13 mouse cellular contexts compared by ENCODE assay signal in the genomic region with DNA sequence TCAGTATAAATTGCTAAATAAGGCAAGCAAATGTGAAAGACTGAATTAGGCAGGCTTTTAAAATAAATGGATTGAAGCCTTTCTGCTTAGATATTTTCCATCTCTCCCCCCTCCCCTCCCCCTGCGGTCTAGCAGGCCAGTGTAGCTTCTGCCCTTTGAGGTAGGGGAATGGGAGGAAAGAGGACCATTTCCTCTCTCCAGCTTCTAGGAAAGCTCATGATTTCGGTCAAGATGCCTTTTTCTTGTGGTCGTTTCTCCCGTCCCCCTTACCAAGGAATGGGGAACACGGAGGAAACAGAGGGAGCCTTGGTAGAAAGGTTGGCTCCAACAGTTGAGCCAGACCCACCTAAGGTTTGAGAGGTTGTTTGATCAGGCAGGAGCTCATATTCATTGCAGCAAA. TPM values are rescaled to one million over a fixed set of nuclear protein-coding genes. Genes with fewer than 3 reads are reported as not detected.
A peak's percentile ranks its signal among the peaks of the same experiment; 100 is the strongest.
DNase-seq lines count a peak whose midpoint lies in the region; ATAC-seq and TF ChIP-seq lines count a peak whose summit lies in the region.
"Had no signal": no experiment of that assay in that cellular context is flagged by ENCODE, and none has a peak within 500 bp of the region (broad histone marks: within the 10 kb centered on the region; RNA-seq: fewer than 3 reads in every experiment).

No protein-coding gene starts in this region.

- H3K9me3 ChIP-seq in E14TG2a.4 (ENCODE audit: low read length), result no peaks in the 10 kb centered on the region
- H3K9me3 ChIP-seq in hindbrain, embryonic 13.5 days, result no peaks in the 10 kb centered on the region
- H3K9me3 ChIP-seq in midbrain, embryonic 15.5 days, result no peaks in the 10 kb centered on the region

- peak; percentile 57 to 65 for DNase-seq in cerebellum, postnatal 25 days
- DNase-seq in gastrocnemius, adult 8-10 months (ENCODE audit: low spot score in 2 of 2), result no peak
- no peak for DNase-seq in thymus, postnatal 10 days (ENCODE audit: low spot score in 2 of 2)
- no peak for DNase-seq in lung, adult 18-20 months
- no peak for DNase-seq in ovary, postnatal 10 days (ENCODE audit: low spot score)
- DNase-seq: heart, adult 2 months; kidney, adult 11 months had no signal

- peak overlapping the region; percentile 56 for H3K4me2 ChIP-seq in hindbrain, embryonic 13.5 days
- peak overlapping the region; percentile 57 for H3K4me2 ChIP-seq in midbrain, embryonic 15.5 days

- TF ChIP-seq CTCF in E14TG2a.4 (conservative IDR thresholded peaks at IDR 0.05; ENCODE audit: low read length), result no peak

- peak overlapping the region; percentile 96 for H3K27ac ChIP-seq in hindbrain, embryonic 13.5 days
- peak overlapping the region; percentile 96 for H3K27ac ChIP-seq in midbrain, embryonic 15.5 days
- H3K27ac ChIP-seq: heart, adult 2 months had no signal

- peak overlapping the region; percentile 65 for H3K9ac ChIP-seq in hindbrain, embryonic 13.5 days
- H3K9ac ChIP-seq in midbrain, embryonic 15.5 days, result no peak overlapping the region

- peaks cover 10% of the 10 kb centered on the region for H3K36me3 ChIP-seq in E14TG2a.4 (ENCODE audit: insufficient read depth, low read length)
- no peaks in the 10 kb centered on the region; the same call in 1 of the 2 replicates for H3K36me3 ChIP-seq in hindbrain, embryonic 13.5 days
- H3K36me3 ChIP-seq in midbrain, embryonic 15.5 days (replicated peaks), result no peaks in the 10 kb centered on the region

- no peak for ATAC-seq in hindbrain, embryonic 13.5 days (ENCODE audit: low FRiP score)
- ATAC-seq in midbrain, embryonic 15.5 days (replicated peaks), result no peak

- H3K27me3 ChIP-seq in E14TG2a.4 (ENCODE audit: insufficient read depth, low read length), result peaks cover 41% of the 10 kb centered on the region
- peaks cover 79% of the 10 kb centered on the region for H3K27me3 ChIP-seq in hindbrain, embryonic 13.5 days
- peaks cover 41% of the 10 kb centered on the region for H3K27me3 ChIP-seq in midbrain, embryonic 15.5 days (replicated peaks)

- H3K4me1 ChIP-seq in E14TG2a.4 (replicated peaks; ENCODE audit: low read depth, low read length), result peaks cover 70% of the 10 kb centered on the region
- peaks cover 23% of the 10 kb centered on the region for H3K4me1 ChIP-seq in hindbrain, embryonic 13.5 days (replicated peaks)
- H3K4me1 ChIP-seq in midbrain, embryonic 15.5 days, result peaks cover 14% of the 10 kb centered on the region

- 5% methylated on average over 5 of the region's 5 CpGs for WGBS in hindbrain, embryonic 13.5 days
- WGBS in midbrain, embryonic 15.5 days, result 10% methylated on average over 5 of the region's 5 CpGs

- peak overlapping the region; percentile 54 for H3K4me3 ChIP-seq in E14TG2a.4 (replicated peaks; ENCODE audit: low read length)
- H3K4me3 ChIP-seq in hindbrain, embryonic 13.5 days, result peak overlapping the region; percentile 58
- peak overlapping the region; percentile 48; the same call in 1 of the 2 replicates for H3K4me3 ChIP-seq in midbrain, embryonic 15.5 days
- H3K4me3 ChIP-seq: erythroblast, embryonic 14.5 days; heart, adult 2 months had no signal

RNA-seq across cellular contexts. Expression of a gene that starts 2.6 kb away (rescaled TPM):
- 9.3 and 13.7 TPM in 2 replicates for polyA plus RNA-seq in hindbrain, embryonic 13.5 days (2015; fragmentation: Nextera tagmentation; extraction: Ambion mirVana)
- polyA plus RNA-seq in midbrain, embryonic 15.5 days (2015; fragmentation: Nextera tagmentation; extraction: Ambion mirVana), result 9.6 and 9.9 TPM in 2 replicates
- total RNA-seq in gastrocnemius, adult 8-10 months (2022), result not detected
- total RNA-seq: heart, adult 2 months had no signal
- polyA plus RNA-seq: erythroblast, embryonic 14.5 days; liver, embryonic 16.5 days had no signal

RNA-seq across cellular contexts. Expression of a gene that starts 7.2 kb away (rescaled TPM):
- polyA plus RNA-seq in hindbrain, embryonic 13.5 days (2015; fragmentation: Nextera tagmentation; extraction: Ambion mirVana), result 10.9 and 13.9 TPM in 2 replicates
- polyA plus RNA-seq in midbrain, embryonic 15.5 days (2015; fragmentation: Nextera tagmentation; extraction: Ambion mirVana), result 13.0 and 14.0 TPM in 2 replicates
- total RNA-seq in gastrocnemius, adult 8-10 months (2022), result not detected
- total RNA-seq: heart, adult 2 months had no signal
- polyA plus RNA-seq: heart, adult 2 months; liver, embryonic 16.5 days had no signal

RNA-seq across cellular contexts. Expression of a gene that starts 17.7 kb away (rescaled TPM):
- 0.41 and 0.74 TPM in 2 replicates for polyA plus RNA-seq in hindbrain, embryonic 13.5 days (2015; fragmentation: Nextera tagmentation; extraction: Ambion mirVana)
- 0.51 and 0.77 TPM in 2 replicates for polyA plus RNA-seq in midbrain, embryonic 15.5 days (2015; fragmentation: Nextera tagmentation; extraction: Ambion mirVana)
- not detected for total RNA-seq in gastrocnemius, adult 8-10 months (2022)
- total RNA-seq: heart, adult 2 months had no signal
- polyA plus RNA-seq: erythroblast, embryonic 14.5 days; heart, adult 2 months; liver, embryonic 16.5 days; testis, adult 2 months had no signal

RNA-seq across cellular contexts. Expression of a gene that starts 21.7 kb away (rescaled TPM):
- polyA plus RNA-seq in hindbrain, embryonic 13.5 days (2015; fragmentation: Nextera tagmentation; extraction: Ambion mirVana), result 1.8 and 3.0 TPM in 2 replicates
- polyA plus RNA-seq in midbrain, embryonic 15.5 days (2015; fragmentation: Nextera tagmentation; extraction: Ambion mirVana), result 0.91 and 1.1 TPM in 2 replicates
- total RNA-seq in gastrocnemius, adult 8-10 months (2022), result not detected
- total RNA-seq: heart, adult 2 months had no signal
- polyA plus RNA-seq: erythroblast, embryonic 14.5 days; heart, adult 2 months; liver, embryonic 16.5 days; testis, adult 2 months had no signal

Comparison
In these comparisons a context has a peak if more than half of its experiments do, and no peak if none do; other contexts are left out.
1. DNase-seq: peak in cerebellum, postnatal 25 days (2 of 2); none in gastrocnemius, adult 8-10 months (0 of 2), thymus, postnatal 10 days (0 of 2), lung, adult 18-20 months (0 of 2) and ovary, postnatal 10 days (single experiment).
2. Peak in every context shown above with its lines, with median percentiles within 50 percentile points of each other: H3K4me3 ChIP-seq.